Mouse (Mus musculus): ENCODE results near the gene Adcy9.
A peak's percentile ranks its signal among the peaks of the same experiment; 100 is the strongest.
"Not testable (repeated sequence)": the region's sequence is repeated elsewhere in the genome, so short reads cannot be mapped to it uniquely, and the experiment has no call there.

Adcy9 gene

DNA sequence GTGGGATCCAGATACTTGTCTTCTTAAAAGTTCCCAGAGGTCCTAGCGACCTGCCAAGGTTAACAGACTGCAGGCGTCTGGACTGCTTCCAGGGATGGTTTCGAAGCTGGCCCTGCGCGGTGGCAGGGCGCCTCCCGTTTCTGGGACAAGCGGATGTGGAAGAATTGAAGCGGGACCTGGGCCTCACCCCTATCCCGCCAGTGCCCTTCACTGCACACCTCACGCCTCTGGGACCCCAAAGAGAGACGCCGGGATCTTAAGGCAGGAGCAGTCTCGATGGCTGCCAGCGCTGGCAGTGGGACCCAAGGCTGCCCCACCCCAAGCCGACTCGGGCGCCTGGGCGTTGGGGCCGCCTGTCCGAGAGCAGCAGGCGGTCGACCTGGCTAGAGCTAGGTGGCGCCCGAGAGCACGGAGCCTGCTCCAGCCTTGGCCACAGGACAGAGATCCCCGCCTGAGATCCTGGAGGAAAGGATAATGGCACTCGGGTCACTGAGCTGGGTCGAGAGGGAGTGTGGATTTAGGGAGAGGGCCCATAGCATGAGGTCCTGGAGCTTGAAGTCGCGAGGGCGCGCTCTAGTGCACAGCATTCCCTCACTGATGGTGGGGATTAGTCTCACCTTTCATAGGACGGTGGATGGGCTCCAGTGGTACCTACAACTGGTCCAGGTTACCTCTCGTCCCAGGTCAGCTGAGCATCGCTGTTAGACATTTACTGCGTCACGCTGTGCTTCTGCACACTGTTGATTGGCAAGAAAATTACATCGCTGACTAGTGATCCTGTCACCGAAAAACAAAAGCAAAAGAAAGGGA, 152.2 kb downstream of the Adcy9 start:
- peak; percentile 91 for DNase-seq

DNA sequence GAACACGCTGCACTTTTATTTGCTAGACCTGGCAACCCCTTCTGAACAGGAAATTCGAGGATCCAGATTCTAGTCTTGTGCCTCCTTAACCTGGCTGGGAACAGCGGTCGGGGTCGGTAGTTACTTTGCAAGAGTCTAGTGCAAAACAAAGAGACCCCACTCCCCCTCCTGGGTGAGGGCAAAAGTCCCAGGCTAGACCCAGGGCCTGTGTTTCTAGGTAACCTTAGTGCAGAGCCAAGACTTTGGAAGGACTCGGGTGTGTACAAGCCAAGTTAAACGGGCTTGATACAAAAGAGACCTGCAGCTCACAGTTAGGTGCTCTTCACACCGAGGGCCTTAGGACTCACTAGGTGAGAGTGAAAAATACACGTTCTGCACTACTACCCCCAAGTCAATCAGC, 152.8 kb downstream of the Adcy9 start:
- DNase-seq, result no peak

DNA sequence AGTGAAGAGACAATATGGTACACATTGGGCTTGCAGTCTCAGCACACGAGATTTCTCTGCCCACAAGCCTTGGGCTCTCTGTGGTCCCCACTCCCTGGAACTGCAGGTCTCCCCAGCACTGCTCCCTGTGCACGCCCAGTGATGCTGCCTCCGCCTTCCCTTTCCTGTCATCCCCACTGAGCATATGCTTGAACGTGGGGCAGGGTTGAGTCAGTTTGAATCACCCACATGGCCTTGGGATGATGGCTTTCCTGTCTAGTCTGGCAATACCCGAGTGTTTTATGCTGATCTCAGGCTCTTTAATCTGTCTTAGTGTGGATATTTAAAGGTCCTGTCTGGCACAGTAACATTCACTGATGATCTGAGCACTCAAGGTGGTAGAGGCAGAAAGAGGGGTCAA, 154.9 kb downstream of the Adcy9 start:
- no peak for DNase-seq

DNA sequence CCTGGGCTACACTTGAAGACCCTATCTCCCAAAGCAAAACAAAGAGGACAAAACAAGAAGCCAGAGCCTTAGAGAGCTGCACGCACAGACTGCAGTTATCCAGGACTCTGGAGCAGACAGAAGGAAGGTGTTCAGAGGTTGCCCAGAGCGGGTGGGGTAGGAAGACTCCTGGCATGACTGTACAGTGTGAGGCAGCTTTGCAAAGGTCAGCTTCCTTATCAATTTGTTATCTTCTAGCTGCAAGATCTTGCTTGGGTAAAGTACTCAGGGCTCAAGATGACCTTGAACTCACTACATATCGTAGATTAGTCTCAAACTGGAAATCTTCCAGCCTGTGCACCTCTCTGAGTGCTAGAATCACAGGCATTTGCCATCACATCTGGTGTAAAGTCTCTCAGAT, 156.8 kb downstream of the Adcy9 start:
- no peak for DNase-seq

DNA sequence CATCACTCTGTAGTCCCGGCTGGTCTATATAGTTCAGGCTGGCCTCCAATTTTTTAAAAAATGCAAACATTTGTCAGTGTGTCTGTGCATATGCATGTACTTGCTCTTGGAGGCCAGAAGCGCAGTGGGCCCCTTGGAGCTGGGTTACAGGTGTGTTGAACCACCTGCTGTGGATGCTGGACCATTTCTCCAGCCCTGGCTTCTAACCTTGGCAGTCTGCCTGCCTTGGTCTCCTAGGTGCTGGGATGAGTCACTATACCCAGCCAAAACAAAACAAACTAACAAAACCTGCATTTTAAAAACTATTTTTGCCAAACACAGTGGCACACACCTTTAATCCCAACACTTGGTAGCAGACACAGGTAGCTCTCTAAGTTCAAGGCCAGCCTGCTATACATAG, 162.8 kb downstream of the Adcy9 start:
- no peak for DNase-seq

DNA sequence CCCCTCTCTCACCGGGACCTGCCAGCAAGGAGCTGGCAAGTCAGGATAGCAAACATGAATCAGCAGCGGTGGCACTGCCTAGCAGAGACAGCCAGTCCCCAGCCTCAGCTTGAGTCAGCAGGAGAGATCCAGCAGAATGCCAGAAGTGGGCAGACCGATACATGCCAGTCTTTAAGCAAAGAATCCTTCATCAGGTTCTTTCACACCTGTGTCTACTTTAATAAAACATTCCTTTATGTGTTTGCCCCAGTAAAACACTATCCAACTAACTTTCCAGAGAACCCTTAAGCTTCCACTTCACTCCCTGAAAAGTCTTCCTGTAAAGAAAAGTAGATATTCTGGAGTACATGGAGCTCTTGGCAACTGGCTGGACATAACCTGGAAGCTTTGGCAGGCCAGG, 171.5 kb downstream of the Adcy9 start:
- DNase-seq, result no peak

DNA sequence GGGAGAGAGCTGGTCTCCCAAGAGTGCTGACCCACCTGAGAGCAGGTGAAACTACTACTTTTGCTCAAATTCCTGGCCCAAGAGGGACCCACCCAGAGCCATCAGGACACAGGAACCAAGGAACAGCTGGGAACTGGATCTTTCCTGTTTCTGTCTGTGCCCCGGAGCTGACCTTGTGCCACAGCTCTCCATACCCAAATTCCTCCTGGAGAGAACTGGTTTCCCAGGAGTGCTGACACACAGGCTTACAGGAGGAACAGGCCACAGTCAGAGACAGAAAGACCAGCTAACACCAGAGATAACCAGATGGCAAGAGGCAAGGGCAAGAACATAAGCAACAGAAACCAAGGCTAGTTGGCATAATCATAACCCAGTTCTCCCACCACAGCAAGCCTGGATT, 175.1 kb downstream of the Adcy9 start:
- not testable (repeated sequence) for DNase-seq
